Mouse (Mus musculus): ENCODE data around the gene Arhgap18.

- TF ChIP-seq CTCF (IDR thresholded peaks at IDR 0.05; ENCODE audit: extremely low read depth, insufficient read depth, low read length) = no peak
- no peak for TF ChIP-seq POLR2A (IDR thresholded peaks at IDR 0.05; ENCODE audit: extremely low read depth, insufficient read depth, low read length)
Observed at GRCm38 (mm10) chr10:26827315-26827714, 74.1 kb downstream of the Arhgap18 start.

Data from cortical plate, adult 2 months (tissue).